Mouse (Mus musculus) kidney, adult 2 months (tissue): Measurements from ENCODE around the gene Agpat3. TPM values are rescaled to one million over a fixed set of nuclear protein-coding genes. Genes with fewer than 3 reads are reported as not detected.

Experiments
- DNase-seq: peaks from one replicate; pipeline ENCODE4 v3.0.0; 2021
- H3K27ac ChIP-seq: fragments of 200-500 bp; 2 replicates; pipeline ENCODE4 v1.5.1; 2012; ENCODE audit warnings: low read depth, low read length, control low read depth, inconsistent platforms; ENCODE audit not compliant: insufficient read depth
- H3K27me3 ChIP-seq: fragments of 200-500 bp; replicated peaks from 2 replicates; pipeline ENCODE4 v1.6.1; 2012; ENCODE audit warnings: mild to moderate bottlenecking, moderate library complexity, low read length, inconsistent platforms; ENCODE audit not compliant: control insufficient read depth, insufficient read depth
- H3K36me3 ChIP-seq: fragments of 200-500 bp; 2 replicates; pipeline ENCODE4 v1.6.1; 2012; ENCODE audit warnings: mild to moderate bottlenecking, moderate library complexity, low read length, inconsistent platforms; ENCODE audit not compliant: control insufficient read depth, insufficient read depth
- H3K4me1 ChIP-seq: fragments of 200-500 bp; 2 replicates; pipeline ENCODE4 v1.6.1; 2011; ENCODE audit warnings: low read length; ENCODE audit not compliant: control insufficient read depth, insufficient read depth
- H3K4me3 ChIP-seq: fragments of 200-500 bp; 2 replicates; pipeline ENCODE4 v1.5.1; 2011; ENCODE audit warnings: mild to moderate bottlenecking, low read depth, low read length, control low read depth; ENCODE audit not compliant: insufficient read depth
- CTCF ChIP-seq: fragments of 200-500 bp; conservative IDR thresholded peaks from 2 replicates; pipeline ENCODE4 v1.5.1; 2011; ENCODE audit warnings: low read depth, mild to moderate bottlenecking, control low read depth, low read length, moderate library complexity, mixed read lengths; ENCODE audit not compliant: insufficient read depth, insufficient read length
- POLR2A ChIP-seq: fragments of 200-500 bp; IDR thresholded peaks from one replicate; pipeline ENCODE4 v1.6.1; 2011; ENCODE audit warnings: low read depth, low read length, control low read depth
- WGBS: fragments of 180-500 bp; shearing (Covaris S2); methylation state at CpG from one replicate; pipeline ENCODE4 v1.1.7; 2018; 5-methylcytosine and 5-hydroxymethylcytosine counted together
- polyA plus RNA-seq: library from polyadenylated mRNA; depleted of rRNA; stranded (reverse); fragments of >200 nt; gene quantifications from 2 replicates; pipeline ENCODE4 v1.2.3, GENCODE M21; 2012

Agpat3 gene
- polyA plus RNA-seq, 1 experiment = 460 TPM

DNA sequence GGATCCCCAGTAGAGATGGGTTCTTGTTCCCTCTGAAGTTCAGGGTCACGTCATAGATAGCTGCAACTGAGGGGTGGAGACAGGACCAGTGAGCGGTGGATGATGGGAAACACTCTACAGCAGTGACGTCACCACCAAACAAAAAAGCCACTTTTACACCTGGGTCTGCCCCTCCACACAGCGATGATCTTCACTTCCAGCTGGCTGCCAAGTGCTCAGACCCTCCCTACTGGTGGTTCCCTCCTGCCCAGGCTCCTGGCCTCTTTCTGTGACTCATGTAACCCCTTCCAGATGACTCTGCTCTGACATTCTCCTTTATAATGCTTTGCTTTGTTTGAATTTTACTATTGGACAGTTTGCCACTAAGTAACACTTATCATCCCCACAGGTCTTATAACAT is 69.9 kb downstream of the Agpat3 start:
- WGBS = 86% methylated on average over 4 of the region's 4 CpGs

DNA sequence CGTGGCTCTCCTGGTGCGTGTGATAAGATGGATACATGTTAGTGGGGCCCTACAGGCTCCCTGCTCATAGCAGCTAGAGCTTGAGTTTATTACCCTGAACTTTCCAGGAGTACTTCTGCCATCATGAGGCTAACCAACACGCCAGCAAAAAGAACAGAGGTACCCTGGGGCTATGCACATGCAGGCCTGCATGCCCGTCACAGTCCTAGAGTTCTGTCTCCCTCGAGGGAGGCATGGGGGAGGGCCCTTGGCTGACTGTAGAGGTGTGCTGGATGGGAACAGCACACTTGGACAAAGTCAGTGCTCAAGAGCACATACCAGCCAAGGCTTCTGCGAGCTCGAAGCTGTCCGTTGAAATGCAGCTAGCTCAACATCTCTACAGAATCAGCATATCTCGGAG is 71.8 kb downstream of the Agpat3 start:
- Histone ChIP-seq H3K4me3 (no peak overlapping the region), H3K36me3 (no peaks in the 10 kb centered on the region), H3K27ac (peak overlapping the region; percentile 57), H3K27me3 (no peaks in the 10 kb centered on the region), H3K4me1 (no peaks in the 10 kb centered on the region; the same call in 1 of the 2 replicates)
- 53% methylated on average over 9 of the region's 9 CpGs for WGBS
- TF ChIP-seq CTCF = no peak
- TF ChIP-seq POLR2A = no peak
- peak; percentile 81 for DNase-seq

More for the DNA sequence above, 69.9 kb downstream of the Agpat3 start:
- Histone ChIP-seq H3K27ac (no peak overlapping the region), H3K4me3 (no peak overlapping the region), H3K4me1 (no peaks in the 10 kb centered on the region; the same call in 1 of the 2 replicates), H3K36me3 (no peaks in the 10 kb centered on the region), H3K27me3 (no peaks in the 10 kb centered on the region)
- TF ChIP-seq POLR2A (no peak), CTCF (no peak)
- DNase-seq = no peak

DNA sequence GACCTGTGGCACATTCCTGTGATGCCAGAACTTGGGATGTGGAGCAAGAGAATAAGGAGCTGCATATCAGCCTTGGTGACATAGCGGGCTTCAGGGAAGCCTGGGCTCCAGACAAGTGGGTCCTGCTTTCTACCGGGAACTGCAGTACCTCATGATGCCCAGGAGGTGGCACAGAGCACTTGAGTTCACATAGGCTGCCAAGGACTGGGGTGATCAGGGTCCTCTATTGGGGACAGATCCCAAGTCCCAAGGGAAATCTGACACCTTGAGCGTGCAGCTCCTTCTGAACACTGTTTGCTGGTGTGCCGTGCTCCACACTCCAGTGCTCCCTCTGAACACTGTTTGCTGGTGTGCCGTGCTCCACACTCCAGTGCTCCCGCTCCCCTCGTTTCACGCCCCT is 73.1 kb downstream of the Agpat3 start:
- TF ChIP-seq CTCF (peak; percentile 80), POLR2A (no peak)
- Histone ChIP-seq H3K4me3 (no peak overlapping the region), H3K36me3 (no peaks in the 10 kb centered on the region), H3K4me1 (no peaks in the 10 kb centered on the region; the same call in 1 of the 2 replicates), H3K27ac (peak overlapping the region; percentile 11; the same call in 1 of the 2 replicates), H3K27me3 (no peaks in the 10 kb centered on the region)
- DNase-seq = peak; percentile 70
- 43% methylated on average over 8 of the region's 8 CpGs for WGBS

DNA sequence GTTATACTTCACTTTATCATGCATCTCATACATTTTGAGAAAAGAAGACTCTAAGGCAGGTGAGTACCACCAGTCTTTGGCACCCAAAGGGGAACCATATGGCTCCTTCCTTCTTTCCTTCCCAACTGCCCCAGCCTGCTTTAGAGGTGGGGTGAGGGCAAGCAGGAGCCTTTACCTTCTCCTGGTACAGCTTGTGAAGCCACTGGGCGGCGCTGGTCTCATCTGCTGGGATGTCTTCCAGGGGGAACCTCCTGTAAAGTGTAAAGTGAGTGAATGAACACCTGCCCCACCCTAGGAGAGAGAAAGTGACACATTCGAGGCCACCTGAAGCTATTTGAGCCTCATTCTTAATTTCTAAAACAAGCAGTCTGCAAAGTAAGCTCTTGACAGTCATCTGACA is 74.5 kb downstream of the Agpat3 start:
- no peaks in the 10 kb centered on the region for H3K27me3 ChIP-seq
- TF ChIP-seq CTCF = no peak
- no peak for TF ChIP-seq POLR2A
- no peak for DNase-seq
- WGBS = 79% methylated on average over 3 of the region's 3 CpGs
- no peaks in the 10 kb centered on the region; the same call in 1 of the 2 replicates for H3K4me1 ChIP-seq
- no peak overlapping the region for H3K4me3 ChIP-seq
- no peak overlapping the region for H3K27ac ChIP-seq
- H3K36me3 ChIP-seq = no peaks in the 10 kb centered on the region

DNA sequence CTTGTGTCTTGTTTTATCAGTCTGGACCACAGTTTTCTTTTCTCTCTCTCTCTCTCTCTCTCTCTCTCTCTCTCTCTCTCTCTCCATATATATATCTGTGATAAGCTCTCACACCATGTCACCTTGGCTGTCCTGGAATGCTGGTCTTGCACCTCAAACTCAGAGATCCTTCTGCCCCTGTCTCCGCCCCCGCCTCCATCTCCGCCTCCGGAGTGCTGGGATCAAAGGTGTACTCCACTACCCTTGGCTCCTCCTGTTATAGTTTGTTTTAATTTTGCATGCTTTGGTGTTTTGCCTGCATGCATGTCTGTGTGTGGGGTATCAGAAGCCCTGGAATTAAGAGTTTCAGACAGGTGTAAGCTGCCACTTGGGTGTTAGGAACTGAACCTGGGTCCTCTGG is 76.0 kb downstream of the Agpat3 start:
- Histone ChIP-seq H3K4me1 (no peaks in the 10 kb centered on the region; the same call in 1 of the 2 replicates), H3K27me3 (no peaks in the 10 kb centered on the region), H3K27ac (no peak overlapping the region), H3K4me3 (no peak overlapping the region), H3K36me3 (peaks cover 1% of the 10 kb centered on the region)
- peak; percentile 56 for DNase-seq
- 54% methylated on average over 4 of the region's 4 CpGs for WGBS
- no peak for TF ChIP-seq CTCF
- no peak for TF ChIP-seq POLR2A

DNA sequence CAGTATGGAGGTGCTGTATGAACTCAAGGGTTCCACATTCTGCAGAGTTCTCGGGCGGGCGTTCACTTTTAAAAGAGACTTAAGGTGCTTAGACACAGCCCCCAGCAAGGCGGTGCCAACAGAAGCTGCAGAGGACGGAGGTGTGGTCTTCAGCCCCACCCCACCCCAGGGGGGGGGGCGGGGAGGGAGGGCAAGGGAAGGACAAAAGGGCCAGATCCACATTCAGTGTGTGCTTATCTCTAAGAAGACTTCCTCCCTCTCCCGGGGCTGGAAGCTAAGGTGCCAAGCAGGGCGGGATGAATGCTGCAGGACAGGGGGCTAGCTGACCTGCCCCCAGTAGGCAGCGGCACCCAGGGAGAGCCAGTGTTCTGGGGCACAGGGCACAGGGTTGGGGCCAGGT is 79.4 kb downstream of the Agpat3 start:
- H3K36me3 ChIP-seq = peaks cover 1% of the 10 kb centered on the region
- no peak for TF ChIP-seq CTCF
- TF ChIP-seq POLR2A = no peak
- no peak overlapping the region for H3K27ac ChIP-seq
- H3K27me3 ChIP-seq = no peaks in the 10 kb centered on the region
- WGBS = 55% methylated on average over 8 of the region's 9 CpGs
- DNase-seq = peak; percentile 46
- H3K4me3 ChIP-seq = no peak overlapping the region
- no peaks in the 10 kb centered on the region for H3K4me1 ChIP-seq

DNA sequence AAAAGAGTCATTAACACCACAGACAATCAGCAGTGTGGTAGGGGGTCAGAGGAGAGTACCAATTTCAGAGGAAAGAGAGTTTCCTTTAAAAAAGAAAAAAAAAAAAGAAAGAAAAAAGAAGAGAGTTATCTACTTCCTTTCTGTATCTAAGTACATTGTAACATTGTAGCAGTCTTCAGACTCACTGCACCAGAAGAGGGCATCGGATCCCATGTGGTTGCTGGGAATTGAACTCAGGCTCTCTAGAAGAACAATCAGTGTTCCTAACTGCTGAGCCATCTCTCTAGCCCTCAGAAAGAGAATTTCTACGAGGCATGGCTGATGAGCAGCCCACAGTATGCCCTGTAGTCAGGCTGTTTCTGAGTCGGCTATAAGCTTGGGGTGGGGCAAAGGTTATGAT is 86.4 kb downstream of the Agpat3 start:
- Histone ChIP-seq H3K4me3 (no peak overlapping the region), H3K27me3 (no peaks in the 10 kb centered on the region)

More for the DNA sequence above, 86.4 kb downstream of the Agpat3 start:
- peak; percentile 21; the same call in 1 of the 2 replicates for TF ChIP-seq CTCF
- TF ChIP-seq POLR2A = no peak
- no peaks in the 10 kb centered on the region for H3K4me1 ChIP-seq
- whole genome bisulfite sequencing = 43% methylated on average over 3 of the region's 3 CpGs
- DNase-seq = no peak
- no peak overlapping the region for H3K27ac ChIP-seq
- H3K36me3 ChIP-seq = no peaks in the 10 kb centered on the region
